Mouse (Mus musculus): ENCODE measurements around the gene Itih5.

DNA sequence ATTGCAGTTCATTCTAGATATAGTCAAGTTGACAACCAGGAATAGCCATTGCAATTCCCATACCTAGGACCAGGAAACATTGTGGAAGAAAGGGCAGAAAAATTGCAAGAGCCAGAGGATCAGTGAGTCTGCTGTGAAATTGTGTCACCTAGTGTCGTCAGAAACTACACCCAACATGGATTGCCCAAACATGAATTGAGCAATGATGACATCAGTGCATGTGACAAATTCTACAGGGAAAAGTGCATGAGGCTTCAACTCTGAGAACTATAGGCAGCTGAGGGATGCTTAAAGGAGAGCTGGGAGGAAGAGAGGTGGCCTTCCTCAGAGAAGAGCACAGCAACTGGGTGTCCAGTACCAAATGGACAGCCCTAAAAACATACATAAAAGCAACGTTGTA lies 16.1 kb upstream of the Itih5 start:
- TF ChIP-seq CTCF (IDR thresholded peaks at IDR 0.05; ENCODE audit: low read depth) (no peak), EP300 (IDR thresholded peaks at IDR 0.05; ENCODE audit: low read depth) (no peak)
